Mouse (Mus musculus): ENCODE data around the gene Ttc24. TPM values are rescaled to one million over a fixed set of nuclear protein-coding genes. Genes with fewer than 3 reads are reported as not detected.

Gene Ttc24
- polyA plus RNA-seq, 1 experiment from 2014 or later = not detected

Other genes starting within 250 kb of the Ttc24 start
- gene Sh2d2a, start 231.5 kb downstream of the Ttc24 start, polyA plus RNA-seq (2014; fragmentation: Nextera tagmentation; extraction: Ambion mirVana) = 0.17 TPM in 1 of 2 replicates, not detected in the other
- 12.9 and 14.1 TPM in 2 replicates for gene Prcc, start 192.7 kb downstream of the Ttc24 start, polyA plus RNA-seq (2014; fragmentation: Nextera tagmentation; extraction: Ambion mirVana)
- gene Hdgf, start 172.0 kb downstream of the Ttc24 start, polyA plus RNA-seq (2014; fragmentation: Nextera tagmentation; extraction: Ambion mirVana) = 119 and 135 TPM in 2 replicates
- gene Mrpl24, start 158.8 kb downstream of the Ttc24 start, polyA plus RNA-seq (2014; fragmentation: Nextera tagmentation; extraction: Ambion mirVana) = 73.5 and 75.5 TPM in 2 replicates
- gene Isg20l2, start 148.0 kb downstream of the Ttc24 start, polyA plus RNA-seq (2014; fragmentation: Nextera tagmentation; extraction: Ambion mirVana) = 31.9 and 35.4 TPM in 2 replicates
- gene Rrnad1, start 147.6 kb downstream of the Ttc24 start, polyA plus RNA-seq (2014; fragmentation: Nextera tagmentation; extraction: Ambion mirVana) = 17.9 and 20.0 TPM in 2 replicates
- 30.7 and 44.1 TPM in 2 replicates for gene Crabp2, start 129.6 kb downstream of the Ttc24 start, polyA plus RNA-seq (2014; fragmentation: Nextera tagmentation; extraction: Ambion mirVana)
- 10.5 and 10.6 TPM in 2 replicates for gene Nes, start 107.2 kb downstream of the Ttc24 start, polyA plus RNA-seq (2014; fragmentation: Nextera tagmentation; extraction: Ambion mirVana)
- 0.10 and 0.27 TPM in 2 replicates for gene Bcan, start 78.1 kb downstream of the Ttc24 start, polyA plus RNA-seq (2014; fragmentation: Nextera tagmentation; extraction: Ambion mirVana)
- gene Hapln2, start 50.7 kb downstream of the Ttc24 start, polyA plus RNA-seq (2014; fragmentation: Nextera tagmentation; extraction: Ambion mirVana) = 0.26 TPM in 1 of 2 replicates, not detected in the other
- gene Gpatch4, start 35.2 kb downstream of the Ttc24 start, polyA plus RNA-seq (2014; fragmentation: Nextera tagmentation; extraction: Ambion mirVana) = 33.7 and 36.0 TPM in 2 replicates
- 182 and 196 TPM in 2 replicates for gene Naxe, start 19.8 kb downstream of the Ttc24 start, polyA plus RNA-seq (2014; fragmentation: Nextera tagmentation; extraction: Ambion mirVana)
- 19.8 and 21.0 TPM in 2 replicates for gene Iqgap3, start 3.7 kb upstream of the Ttc24 start, polyA plus RNA-seq (2014; fragmentation: Nextera tagmentation; extraction: Ambion mirVana)
- 19.5 and 20.1 TPM in 2 replicates for gene Mef2d, start 64.1 kb upstream of the Ttc24 start, polyA plus RNA-seq (2014; fragmentation: Nextera tagmentation; extraction: Ambion mirVana)
- 3.2 and 4.2 TPM in 2 replicates for gene Rhbg, start 176.4 kb upstream of the Ttc24 start, polyA plus RNA-seq (2014; fragmentation: Nextera tagmentation; extraction: Ambion mirVana)
- 0.33 and 0.64 TPM in 2 replicates for gene Gm38392, start 208.9 kb upstream of the Ttc24 start, polyA plus RNA-seq (2014; fragmentation: Nextera tagmentation; extraction: Ambion mirVana)
- gene Tsacc, start 218.7 kb upstream of the Ttc24 start, polyA plus RNA-seq (2014; fragmentation: Nextera tagmentation; extraction: Ambion mirVana) = 12.9 and 13.8 TPM in 2 replicates
- 495 and 512 TPM in 2 replicates for gene Cct3, start 218.8 kb upstream of the Ttc24 start, polyA plus RNA-seq (2014; fragmentation: Nextera tagmentation; extraction: Ambion mirVana)
- 121 and 132 TPM in 2 replicates for gene Glmp, start 246.7 kb upstream of the Ttc24 start, polyA plus RNA-seq (2014; fragmentation: Nextera tagmentation; extraction: Ambion mirVana)